9 mouse cellular contexts compared by ENCODE assay signal in the genomic region with DNA sequence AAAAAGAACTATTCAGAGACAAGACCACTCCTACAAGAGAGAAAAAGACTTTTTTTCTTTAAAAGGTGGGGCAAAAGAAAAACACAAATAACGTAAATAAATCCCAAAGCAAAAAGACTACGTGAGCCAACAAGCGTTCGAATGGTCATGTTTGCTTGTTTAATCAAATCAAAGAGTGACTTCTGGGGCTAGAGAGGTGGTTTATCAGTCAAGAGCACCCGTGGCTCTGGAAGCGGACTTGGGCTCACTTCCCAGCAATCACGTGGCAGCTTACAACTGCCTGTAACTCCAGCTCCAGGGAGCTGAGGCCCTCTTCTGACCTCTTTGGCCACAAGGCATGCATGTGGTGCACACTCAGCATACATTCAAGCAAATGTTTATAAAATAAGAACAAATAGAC. TPM values are rescaled to one million over a fixed set of nuclear protein-coding genes. Genes with fewer than 3 reads are reported as not detected.
DNase-seq lines count a peak whose midpoint lies in the region; ATAC-seq and TF ChIP-seq lines count a peak whose summit lies in the region.
"Had no signal": no experiment of that assay in that cellular context is flagged by ENCODE, and none has a peak within 500 bp of the region (broad histone marks: within the 10 kb centered on the region; RNA-seq: fewer than 3 reads in every experiment).

No protein-coding gene starts in this region.

- 18% methylated on average over 7 of the region's 7 CpGs for WGBS in intestine, postnatal 0 days
- 9% methylated on average over 7 of the region's 7 CpGs for WGBS in lung, embryonic 15.5 days
- WGBS in cerebellum, adult 2 months: 43% methylated on average over 7 of the region's 7 CpGs

- peaks cover 92% of the 10 kb centered on the region for H3K4me1 ChIP-seq in erythroblast, embryonic 14.5 days (ENCODE audit: control insufficient read depth)
- H3K4me1 ChIP-seq in intestine, postnatal 0 days (replicated peaks; ENCODE audit: control insufficient read depth, insufficient read depth, low read length): no peaks in the 10 kb centered on the region
- H3K4me1 ChIP-seq in lung, embryonic 15.5 days: peaks cover 13% of the 10 kb centered on the region
- H3K4me1 ChIP-seq in cerebellum, adult 2 months (ENCODE audit: control insufficient read depth, insufficient read depth, low read length): no peaks in the 10 kb centered on the region
- H3K4me1 ChIP-seq: limb, embryonic 13.5 days had no signal

- no peak overlapping the region for H3K9ac ChIP-seq in intestine, postnatal 0 days (ENCODE audit: low read depth, low read length)
- H3K9ac ChIP-seq in lung, embryonic 15.5 days: no peak overlapping the region
- H3K9ac ChIP-seq: limb, embryonic 13.5 days had no signal

- peak overlapping the region; percentile 41; the same call in 1 of the 2 replicates for H3K27ac ChIP-seq in intestine, postnatal 0 days (ENCODE audit: low read depth, low read length)
- peak overlapping the region; percentile 46; the same call in 1 of the 2 replicates for H3K27ac ChIP-seq in lung, embryonic 15.5 days
- H3K27ac ChIP-seq in cerebellum, adult 2 months (ENCODE audit: insufficient read depth, low read length): no peak overlapping the region
- H3K27ac ChIP-seq: limb, embryonic 13.5 days had no signal

- H3K4me3 ChIP-seq in erythroblast, embryonic 14.5 days (replicated peaks): peak overlapping the region; percentile 54
- H3K4me3 ChIP-seq in intestine, postnatal 0 days (ENCODE audit: low read depth, low read length): no peak overlapping the region
- no peak overlapping the region for H3K4me3 ChIP-seq in lung, embryonic 15.5 days
- H3K4me3 ChIP-seq in cerebellum, adult 2 months (replicated peaks; ENCODE audit: insufficient read depth, low read depth, low read length): no peak overlapping the region
- H3K4me3 ChIP-seq: limb, embryonic 13.5 days had no signal

- TF ChIP-seq POLR2A in cerebellum, adult 2 months (IDR thresholded peaks at IDR 0.05; ENCODE audit: borderline replicate concordance, insufficient read depth, low read length): no peak

- no peak overlapping the region for H3K4me2 ChIP-seq in intestine, postnatal 0 days (replicated peaks; ENCODE audit: low read depth)
- no peak overlapping the region; the same call in 1 of the 2 replicates for H3K4me2 ChIP-seq in lung, embryonic 15.5 days
- H3K4me2 ChIP-seq: limb, embryonic 13.5 days had no signal

- peak; percentile 68 for TF ChIP-seq CTCF in intestine, postnatal 0 days (IDR thresholded peaks at IDR 0.05; ENCODE audit: low read depth)
- no peak for TF ChIP-seq CTCF in cerebellum, adult 2 months (IDR thresholded peaks at IDR 0.05; ENCODE audit: borderline replicate concordance, insufficient read depth, low read depth, low read length)

- H3K36me3 ChIP-seq in erythroblast, embryonic 14.5 days (ENCODE audit: control insufficient read depth): peaks cover 34% of the 10 kb centered on the region
- no peaks in the 10 kb centered on the region for H3K36me3 ChIP-seq in intestine, postnatal 0 days (ENCODE audit: control insufficient read depth, insufficient read depth)
- no peaks in the 10 kb centered on the region for H3K36me3 ChIP-seq in lung, embryonic 15.5 days
- H3K36me3 ChIP-seq: limb, embryonic 13.5 days had no signal

- H3K9me3 ChIP-seq in erythroblast, embryonic 14.5 days (ENCODE audit: control insufficient read depth, low read length): peaks cover 8% of the 10 kb centered on the region
- no peaks in the 10 kb centered on the region for H3K9me3 ChIP-seq in intestine, postnatal 0 days (ENCODE audit: control insufficient read depth)
- no peaks in the 10 kb centered on the region for H3K9me3 ChIP-seq in lung, embryonic 15.5 days
- H3K9me3 ChIP-seq: limb, embryonic 13.5 days had no signal

- peak; percentile 88 for ATAC-seq in intestine, postnatal 0 days
- peak; percentile 89; the same call in 1 of the 2 replicates for ATAC-seq in lung, embryonic 15.5 days (ENCODE audit: borderline replicate concordance, extremely low read depth, low FRiP score, low TSS enrichment)

- H3K27me3 ChIP-seq in erythroblast, embryonic 14.5 days (ENCODE audit: control insufficient read depth): no peaks in the 10 kb centered on the region
- H3K27me3 ChIP-seq in intestine, postnatal 0 days (replicated peaks; ENCODE audit: control insufficient read depth, insufficient read depth, low read length): no peaks in the 10 kb centered on the region
- no peaks in the 10 kb centered on the region for H3K27me3 ChIP-seq in lung, embryonic 15.5 days
- no peaks in the 10 kb centered on the region for H3K27me3 ChIP-seq in cerebellum, adult 2 months (ENCODE audit: control insufficient read depth, insufficient read depth, low read length)
- H3K27me3 ChIP-seq: limb, embryonic 13.5 days had no signal

- DNase-seq in spleen, postnatal 10 days (ENCODE audit: low spot score in 2 of 2): peak; percentile 62 to 86
- DNase-seq in spleen, adult 18-20 months: no peak
- DNase-seq in T-cell, adult 2 months (ENCODE audit: low spot score): no peak
- DNase-seq in cerebellum, adult 2 months: no peak
- no peak for DNase-seq in retina, postnatal 1 day

RNA-seq across cellular contexts. Expression of gene Il10rb, which starts 35.4 kb away (rescaled TPM):
- polyA plus RNA-seq in erythroblast, embryonic 14.5 days (2012): 0.73 and 0.96 TPM in 2 replicates
- polyA plus RNA-seq in intestine, postnatal 0 days (2015; fragmentation: Nextera tagmentation; extraction: Ambion mirVana): 123 and 124 TPM in 2 replicates
- 45.0 and 49.5 TPM in 2 replicates for polyA plus RNA-seq in lung, embryonic 15.5 days (2015; fragmentation: Nextera tagmentation; extraction: Ambion mirVana)
- polyA plus RNA-seq in cerebellum, adult 2 months (2012; rRNA removed): 9.1 and 10.4 TPM in 2 replicates

RNA-seq across cellular contexts. Expression of gene Ifnar1, which starts 43.7 kb away (rescaled TPM):
- 0.82 and 1.0 TPM in 2 replicates for polyA plus RNA-seq in erythroblast, embryonic 14.5 days (2012)
- 18.2 and 21.6 TPM in 2 replicates for polyA plus RNA-seq in intestine, postnatal 0 days (2015; fragmentation: Nextera tagmentation; extraction: Ambion mirVana)
- polyA plus RNA-seq in lung, embryonic 15.5 days (2015; fragmentation: Nextera tagmentation; extraction: Ambion mirVana): 61.5 and 68.0 TPM in 2 replicates
- 31.7 and 32.2 TPM in 2 replicates for polyA plus RNA-seq in cerebellum, adult 2 months (2012; rRNA removed)

RNA-seq across cellular contexts. Expression of gene Gm21970, which starts 49.8 kb away (rescaled TPM):
- not detected in 2 replicates for polyA plus RNA-seq in erythroblast, embryonic 14.5 days (2012)
- not detected in 2 replicates for polyA plus RNA-seq in intestine, postnatal 0 days (2015; fragmentation: Nextera tagmentation; extraction: Ambion mirVana)
- 0.36 TPM in 1 of 2 replicates, not detected in the other for polyA plus RNA-seq in lung, embryonic 15.5 days (2015; fragmentation: Nextera tagmentation; extraction: Ambion mirVana)
- polyA plus RNA-seq in cerebellum, adult 2 months (2012; rRNA removed): not detected in 2 replicates
- polyA plus RNA-seq: limb, embryonic 13.5 days had no signal

Comparison
In these comparisons a context has a peak if more than half of its experiments do, and no peak if none do; other contexts are left out.
1. DNase-seq: peak in spleen, postnatal 10 days (2 of 2); none in spleen, adult 18-20 months (0 of 2), T-cell, adult 2 months (single experiment), cerebellum, adult 2 months (0 of 2) and retina, postnatal 1 day (single experiment).